Mouse (Mus musculus) midbrain, embryonic 14.5 days (tissue): Measurements from ENCODE around the gene Ccdc83. TPM values are rescaled to one million over a fixed set of nuclear protein-coding genes. Genes with fewer than 3 reads are reported as not detected.

Experiments used
- ATAC-seq: fragments of 200-750 bp; cut with Nextera tagmentation; 2 replicates; pipeline ENCODE4 v1.8.0; 2017; ENCODE audit warnings: moderate number of reproducible peaks, moderate library complexity; ENCODE audit not compliant: low FRiP score, low TSS enrichment
- DNase-seq: peaks from one replicate; pipeline ENCODE4 v3.0.0-alpha.2; 2015
- H3K27ac ChIP-seq: fragments of 300-500 bp; sonication (generic); replicated peaks from 2 replicates; pipeline ENCODE4 v1.5.1; 2014; ENCODE audit warnings: mild to moderate bottlenecking, low read depth, low read length, moderate library complexity
- H3K27me3 ChIP-seq: fragments of 300-500 bp; sonication (generic); 2 replicates; pipeline ENCODE4 v1.6.1; 2014; ENCODE audit warnings: low read length, control low read depth, mixed read lengths; ENCODE audit not compliant: control insufficient read depth, insufficient read depth
- H3K36me3 ChIP-seq: fragments of 300-500 bp; sonication (generic); 2 replicates; pipeline ENCODE4 v1.6.1; 2014; ENCODE audit warnings: low read length, control low read depth; ENCODE audit not compliant: control insufficient read depth, insufficient read depth
- H3K4me1 ChIP-seq: fragments of 300-500 bp; sonication (generic); 2 replicates; pipeline ENCODE4 v1.6.1; 2014; ENCODE audit warnings: mild to moderate bottlenecking, antibody characterized with exemption, low read length, control low read depth; ENCODE audit not compliant: control insufficient read depth, insufficient read depth
- H3K4me2 ChIP-seq: fragments of 300-500 bp; sonication (generic); 2 replicates; pipeline ENCODE4 v1.6.1; 2014; ENCODE audit warnings: mild to moderate bottlenecking, low read length, moderate library complexity
- H3K4me3 ChIP-seq: fragments of 300-500 bp; sonication (generic); replicated peaks from 2 replicates; pipeline ENCODE4 v1.5.1; 2014; ENCODE audit warnings: low read depth, low read length
- H3K9ac ChIP-seq: fragments of 300-500 bp; sonication (generic); replicated peaks from 2 replicates; pipeline ENCODE4 v1.6.1; 2014; ENCODE audit warnings: mild to moderate bottlenecking, low read length, moderate library complexity
- H3K9me3 ChIP-seq: fragments of 300-500 bp; sonication (generic); 2 replicates; pipeline ENCODE4 v1.6.1; 2016; ENCODE audit warnings: low read length, control low read depth, mixed read lengths; ENCODE audit not compliant: control insufficient read depth
- WGBS: fragments of 180-500 bp; shearing (Covaris S2); extraction: QIAGEN DNeasy Blood & Tissue Kit; methylation state at CpG from one replicate; pipeline ENCODE4 v1.1.7; 2014; 5-methylcytosine and 5-hydroxymethylcytosine counted together
- polyA plus RNA-seq: library from polyadenylated mRNA; unstranded; fragments of >200 nt; fragmentation: Nextera tagmentation; extraction: Ambion mirVana; gene quantifications from 2 replicates; pipeline ENCODE4 v1.2.1, GENCODE M21; 2014

Ccdc83 gene
- polyA plus RNA-seq, 1 experiment from 2014 or later = not detected

- no peaks in the 10 kb centered on the region for H3K27me3 ChIP-seq
- ATAC-seq = no peak
- H3K36me3 ChIP-seq = peaks cover 27% of the 10 kb centered on the region
- H3K9me3 ChIP-seq = no peaks in the 10 kb centered on the region
- no peak for DNase-seq
- H3K4me1 ChIP-seq = no peaks in the 10 kb centered on the region
- H3K9ac ChIP-seq = no peak overlapping the region
- no peak overlapping the region for H3K4me3 ChIP-seq
- H3K27ac ChIP-seq = no peak overlapping the region
- H3K4me2 ChIP-seq = no peak overlapping the region
Measured at GRCm38 (mm10) chr7:90210947-90211346, 54.6 kb downstream of the Ccdc83 start.

- no peak overlapping the region for H3K4me3 ChIP-seq
- peaks cover 27% of the 10 kb centered on the region for H3K36me3 ChIP-seq
- 95% methylated on average over 2 of the region's 2 CpGs for WGBS
- no peak for DNase-seq
- H3K9me3 ChIP-seq = no peaks in the 10 kb centered on the region
- H3K4me2 ChIP-seq = no peak overlapping the region
- H3K4me1 ChIP-seq = no peaks in the 10 kb centered on the region
- no peaks in the 10 kb centered on the region for H3K27me3 ChIP-seq
- no peak for ATAC-seq
- H3K9ac ChIP-seq = no peak overlapping the region
- H3K27ac ChIP-seq = no peak overlapping the region
Measured at GRCm38 (mm10) chr7:90210116-90210515, 55.5 kb downstream of the Ccdc83 start.

DNA sequence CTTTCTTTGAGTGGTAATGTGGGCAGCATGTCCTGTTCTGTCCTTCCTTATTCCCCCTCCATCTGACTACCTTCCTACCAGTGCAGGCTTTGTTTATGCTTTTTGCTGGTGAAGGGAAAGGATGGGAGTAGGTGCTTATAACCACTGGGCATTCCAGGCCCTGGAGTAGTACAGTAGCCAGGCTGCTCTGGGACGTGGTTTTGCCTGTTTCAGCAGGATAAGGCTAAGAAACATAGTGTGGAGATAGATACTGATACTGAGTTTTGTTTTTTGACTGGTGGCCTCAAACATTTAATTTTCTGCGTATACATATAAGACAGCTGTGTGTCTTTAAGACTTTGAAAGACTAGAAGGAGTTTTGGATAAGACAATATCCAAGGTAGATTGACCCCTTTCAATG is 61.7 kb downstream of the Ccdc83 start:
- H3K36me3 ChIP-seq = peaks cover 33% of the 10 kb centered on the region
- no peaks in the 10 kb centered on the region for H3K27me3 ChIP-seq
- no peak overlapping the region for H3K4me3 ChIP-seq
- no peak overlapping the region for H3K9ac ChIP-seq
- no peak for DNase-seq
- H3K9me3 ChIP-seq = no peaks in the 10 kb centered on the region
- no peak overlapping the region for H3K27ac ChIP-seq
- no peak overlapping the region for H3K4me2 ChIP-seq
- WGBS = 96% methylated on average over 2 of the region's 2 CpGs
- no peak for ATAC-seq
- no peaks in the 10 kb centered on the region for H3K4me1 ChIP-seq

GRCm38 (mm10) chr7:90201877-90202465 is 63.6 kb downstream of the Ccdc83 start:
- Histone ChIP-seq H3K36me3 (peaks cover 26% of the 10 kb centered on the region), H3K27ac (no peak overlapping the region), H3K4me2 (no peak overlapping the region), H3K27me3 (no peaks in the 10 kb centered on the region), H3K4me3 (no peak overlapping the region), H3K9me3 (no peaks in the 10 kb centered on the region), H3K9ac (no peak overlapping the region), H3K4me1 (no peaks in the 10 kb centered on the region)
- no peak for ATAC-seq
- DNase-seq = no peak
- WGBS = 87% methylated on average over 2 of the region's 2 CpGs

- Histone ChIP-seq H3K27ac (no peak overlapping the region), H3K4me3 (no peak overlapping the region), H3K36me3 (peaks cover 32% of the 10 kb centered on the region), H3K4me1 (no peaks in the 10 kb centered on the region), H3K27me3 (no peaks in the 10 kb centered on the region), H3K4me2 (no peak overlapping the region), H3K9me3 (no peaks in the 10 kb centered on the region), H3K9ac (no peak overlapping the region)
- 96% methylated on average over 5 of the region's 5 CpGs for WGBS
- ATAC-seq (no peak), DNase-seq (no peak)
Measured at GRCm38 (mm10) chr7:90200251-90200650, 65.3 kb downstream of the Ccdc83 start.

GRCm38 (mm10) chr7:90180635-90181034 is 84.9 kb downstream of the Ccdc83 start:
- H3K36me3 ChIP-seq = peaks cover 36% of the 10 kb centered on the region
- H3K9me3 ChIP-seq = no peaks in the 10 kb centered on the region
- H3K27ac ChIP-seq = no peak overlapping the region
- H3K9ac ChIP-seq = no peak overlapping the region
- WGBS = 100% methylated on average over 1 of the region's 1 CpGs
- H3K4me2 ChIP-seq = no peak overlapping the region
- ATAC-seq (no peak), DNase-seq (no peak)
- H3K4me3 ChIP-seq = no peak overlapping the region
- H3K4me1 ChIP-seq = no peaks in the 10 kb centered on the region
- no peaks in the 10 kb centered on the region for H3K27me3 ChIP-seq

DNA sequence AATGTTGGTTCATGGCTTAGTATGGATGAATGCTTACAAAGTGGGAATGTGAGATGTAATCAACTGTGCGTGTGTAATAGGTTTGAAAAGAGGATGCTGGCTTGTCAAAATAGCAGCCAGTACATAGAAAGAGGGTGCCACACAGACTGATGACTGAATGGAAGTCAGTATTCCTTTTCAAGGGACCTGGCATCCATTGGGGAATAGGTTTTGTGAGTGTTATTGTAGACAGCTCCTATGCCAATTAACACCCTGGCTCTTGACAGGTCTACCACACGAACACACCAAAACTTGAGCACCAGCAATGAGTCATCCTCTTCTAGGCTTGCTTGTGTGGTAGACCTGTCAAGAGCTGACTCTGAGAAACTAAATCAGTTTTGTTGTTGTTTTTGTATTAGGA is 90.0 kb downstream of the Ccdc83 start:
- H3K9me3 ChIP-seq = no peaks in the 10 kb centered on the region
- no peak overlapping the region for H3K4me2 ChIP-seq
- peaks cover 48% of the 10 kb centered on the region for H3K36me3 ChIP-seq
- no peak overlapping the region for H3K9ac ChIP-seq
- H3K27ac ChIP-seq = no peak overlapping the region
- no peaks in the 10 kb centered on the region for H3K4me1 ChIP-seq
- H3K27me3 ChIP-seq = no peaks in the 10 kb centered on the region
- no peak for ATAC-seq
- WGBS = 92% methylated on average over 2 of the region's 2 CpGs
- no peak for DNase-seq
- no peak overlapping the region for H3K4me3 ChIP-seq

Other genes starting within 250 kb of the Ccdc83 start
- 53.0 and 56.3 TPM in 2 replicates for gene Picalm, start 135.6 kb downstream of the Ccdc83 start, polyA plus RNA-seq
- gene Sytl2, start 36.5 kb upstream of the Ccdc83 start, polyA plus RNA-seq = 6.4 and 7.1 TPM in 2 replicates
- 2.7 TPM in 2 replicates for gene Ccdc89, start 160.8 kb upstream of the Ccdc83 start, polyA plus RNA-seq
- gene Crebzf, start 177.0 kb upstream of the Ccdc83 start, polyA plus RNA-seq = 54.8 and 57.3 TPM in 2 replicates
- gene Tmem126a, start 191.5 kb upstream of the Ccdc83 start, polyA plus RNA-seq = 125 and 132 TPM in 2 replicates
- 34.7 and 45.0 TPM in 2 replicates for gene Tmem126b, start 210.2 kb upstream of the Ccdc83 start, polyA plus RNA-seq
- 19.3 and 32.7 TPM in 2 replicates for gene Dlg2, start 210.9 kb upstream of the Ccdc83 start, polyA plus RNA-seq